Mouse (Mus musculus): ENCODE results near the gene 1500015O10Rik.

DNA sequence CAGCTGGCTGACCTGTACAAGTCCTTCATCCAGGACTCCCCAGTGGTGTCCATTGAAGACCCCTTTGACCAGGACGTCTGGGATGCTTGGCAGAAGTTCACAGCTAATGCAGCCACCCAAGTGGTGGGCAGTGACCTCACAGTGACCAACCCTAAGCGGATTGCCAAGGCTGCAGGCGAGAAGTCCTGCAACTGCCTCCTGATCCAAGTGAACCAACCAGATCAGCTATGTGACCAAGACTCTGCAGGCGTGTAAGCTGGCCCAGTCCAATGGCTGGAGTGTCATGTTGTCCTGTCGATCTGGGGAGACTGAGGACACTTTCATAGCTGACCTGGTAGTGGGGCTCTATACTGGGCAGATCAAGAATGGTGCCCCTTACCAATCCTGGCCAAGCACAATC lies 56.3 kb downstream of the 1500015O10Rik start:
- no peak for TF ChIP-seq CTCF (IDR thresholded peaks at IDR 0.05; ENCODE audit: control insufficient read depth, insufficient read depth, insufficient read length)
- no peak for TF ChIP-seq USF1 (IDR thresholded peaks at IDR 0.05; ENCODE audit: low read depth)
- TF ChIP-seq MAX (IDR thresholded peaks at IDR 0.05) = no peak
- TF ChIP-seq MYOG (IDR thresholded peaks at IDR 0.05; ENCODE audit: control insufficient read depth, extremely low read depth, insufficient read length) = no peak
- no peak for TF ChIP-seq MYOD1 (IDR thresholded peaks at IDR 0.05; ENCODE audit: control insufficient read depth, insufficient read length, low read depth)
- no peak for TF ChIP-seq CEBPB (IDR thresholded peaks at IDR 0.05; ENCODE audit: low read depth)
- no peak for TF ChIP-seq FOSL1 (IDR thresholded peaks at IDR 0.05; ENCODE audit: insufficient read depth, low read length, poor library complexity, severe bottlenecking)
